Mouse (Mus musculus) right cerebral cortex, postnatal 14 days (tissue): ENCODE results near the gene Fscn2.

Experiments used
- DNase-seq: peaks from one replicate; pipeline ENCODE4 v3.0.0; 2022

The Fscn2 gene

GRCm38 (mm10) chr11:120361295-120361694 is at the start of gene Fscn2:
Gene Fscn2, plus strand, starts transcription at chr11:120361534.
- DNase-seq: no peak

GRCm38 (mm10) chr11:120311561-120311960 is 49.8 kb upstream of the Fscn2 start:
- no peak for DNase-seq

DNA sequence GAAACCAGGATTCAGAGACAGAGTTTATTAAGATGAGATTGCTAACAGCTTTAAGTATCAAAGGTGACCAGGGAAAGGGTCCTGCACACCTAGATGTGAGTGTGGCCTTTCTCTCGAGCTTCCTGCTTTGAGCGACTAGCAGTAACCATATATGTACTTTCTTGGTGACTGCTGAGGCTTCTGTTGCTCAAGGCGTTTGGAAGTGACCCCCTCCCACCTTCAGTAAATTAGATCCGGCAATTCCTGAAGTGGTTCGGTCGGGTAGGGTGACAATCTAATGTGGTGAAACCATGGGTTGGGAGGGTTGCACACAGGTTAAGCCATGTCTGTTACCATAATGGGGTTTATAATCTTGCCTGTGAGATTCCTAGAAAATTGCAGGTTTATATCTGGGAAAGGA is 49.3 kb upstream of the Fscn2 start:
- no peak for DNase-seq

DNA sequence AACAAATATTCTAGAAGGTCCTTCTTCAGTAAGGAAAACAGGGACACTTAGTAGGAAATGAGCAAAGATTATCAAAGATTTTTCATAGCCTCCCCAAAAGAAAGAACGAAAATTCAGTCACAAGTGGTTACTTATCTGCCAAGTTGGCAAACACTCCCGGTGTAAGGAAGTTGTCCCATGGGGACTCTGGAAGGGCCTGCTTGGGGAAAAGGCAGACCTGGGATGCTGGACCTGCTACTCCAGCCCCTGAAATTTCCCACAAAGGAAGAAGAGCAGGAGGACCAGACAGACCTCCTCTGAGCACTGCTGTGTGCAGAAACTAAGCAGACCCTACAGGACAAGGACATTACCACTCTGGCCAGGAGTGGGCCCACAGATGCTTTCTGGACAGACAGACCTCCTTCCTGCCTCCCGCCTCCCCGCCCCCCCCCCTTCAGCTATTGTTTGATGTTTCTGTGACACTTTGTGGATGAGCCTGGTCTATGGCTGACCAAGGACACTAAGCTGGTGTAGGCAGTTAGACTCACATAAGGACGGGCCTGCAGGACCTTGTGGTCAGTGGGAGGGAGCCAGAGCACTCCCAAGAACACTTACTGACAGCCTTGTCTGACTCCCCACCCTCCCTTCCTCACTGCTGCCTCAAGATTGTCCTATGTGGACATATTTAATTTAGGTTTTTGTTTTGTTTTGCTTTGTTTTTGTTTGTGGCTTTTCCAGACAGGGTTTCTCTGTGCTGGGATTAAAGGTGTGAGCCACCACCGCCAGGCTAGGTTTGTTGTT is 47.2 kb upstream of the Fscn2 start:
- no peak for DNase-seq

DNA sequence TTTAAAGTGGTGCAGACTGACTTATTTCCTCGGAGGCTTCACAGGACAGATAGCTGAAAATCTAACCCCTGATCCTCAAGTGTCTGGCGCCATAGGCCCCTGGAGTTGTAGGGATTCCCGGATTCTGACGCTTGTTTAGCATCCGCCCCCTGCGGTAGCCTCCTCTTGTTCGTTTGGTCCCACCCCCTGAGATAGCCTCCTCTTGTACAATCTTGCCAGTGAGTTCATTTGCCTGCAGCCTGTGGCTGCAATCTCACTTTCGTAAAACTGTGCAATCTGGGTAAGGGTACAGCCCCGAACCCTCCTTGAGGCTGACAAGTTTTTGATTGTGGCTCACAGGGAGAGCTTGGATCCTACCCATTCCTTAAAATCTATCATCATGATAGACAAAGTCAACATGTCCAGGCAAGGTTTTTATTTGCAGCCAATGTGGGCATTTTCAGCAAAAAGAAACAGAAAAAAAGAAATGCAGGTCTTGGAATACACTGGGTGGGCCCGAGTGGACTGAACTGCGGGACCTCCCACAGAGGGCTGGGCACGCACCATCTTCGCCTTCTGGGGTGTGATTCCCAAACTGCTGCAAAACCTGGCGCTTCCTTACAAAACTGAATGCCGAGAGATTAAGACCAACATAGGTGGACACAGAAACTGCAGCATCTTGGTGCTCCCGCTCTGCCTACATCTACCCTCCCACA is 46.5 kb upstream of the Fscn2 start:
- DNase-seq: no peak

GRCm38 (mm10) chr11:120315416-120315761 is 45.9 kb upstream of the Fscn2 start:
- no peak for DNase-seq

DNA sequence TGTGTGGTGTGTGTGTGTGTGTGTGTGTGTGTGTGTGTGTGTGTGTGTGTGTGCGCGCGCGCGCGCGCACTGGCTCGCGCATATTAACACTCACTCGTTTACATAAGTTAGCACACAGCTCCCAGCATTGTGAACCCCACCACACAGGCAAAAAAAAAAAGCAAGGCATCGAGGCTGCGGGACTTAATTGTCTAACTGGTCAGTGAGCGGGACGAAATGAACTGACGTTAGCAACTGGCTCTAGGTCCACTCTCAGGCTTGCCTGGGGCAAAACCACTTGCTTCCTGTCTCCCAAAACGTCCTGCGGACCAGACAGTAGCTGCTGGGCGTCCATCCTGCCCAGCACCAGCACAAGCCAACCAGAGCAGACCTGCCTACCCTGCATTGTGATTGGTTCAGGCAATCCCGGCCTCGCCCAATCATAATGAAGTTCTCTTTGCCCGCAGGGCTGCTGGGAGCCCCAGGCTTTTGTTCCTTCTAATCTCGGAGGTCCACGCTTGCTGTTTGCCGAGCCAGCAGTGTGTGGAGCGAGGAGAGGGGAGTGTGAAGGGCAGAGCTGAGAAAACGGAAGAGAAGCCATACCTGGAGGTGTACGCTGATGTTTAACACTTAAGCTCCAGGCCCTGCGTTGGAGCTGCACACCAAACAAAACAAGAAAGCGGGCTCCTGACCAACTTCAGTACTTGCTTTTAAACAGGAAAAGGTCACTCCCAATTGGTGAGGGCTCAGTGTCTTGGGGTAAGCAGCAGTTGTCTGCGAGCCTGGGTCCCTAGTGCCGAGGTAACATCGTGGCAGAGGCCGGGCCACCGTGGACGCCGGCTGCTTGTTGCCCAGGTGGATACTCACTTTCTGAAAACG is 45.3 kb upstream of the Fscn2 start:
- DNase-seq: peak; percentile 81

DNA sequence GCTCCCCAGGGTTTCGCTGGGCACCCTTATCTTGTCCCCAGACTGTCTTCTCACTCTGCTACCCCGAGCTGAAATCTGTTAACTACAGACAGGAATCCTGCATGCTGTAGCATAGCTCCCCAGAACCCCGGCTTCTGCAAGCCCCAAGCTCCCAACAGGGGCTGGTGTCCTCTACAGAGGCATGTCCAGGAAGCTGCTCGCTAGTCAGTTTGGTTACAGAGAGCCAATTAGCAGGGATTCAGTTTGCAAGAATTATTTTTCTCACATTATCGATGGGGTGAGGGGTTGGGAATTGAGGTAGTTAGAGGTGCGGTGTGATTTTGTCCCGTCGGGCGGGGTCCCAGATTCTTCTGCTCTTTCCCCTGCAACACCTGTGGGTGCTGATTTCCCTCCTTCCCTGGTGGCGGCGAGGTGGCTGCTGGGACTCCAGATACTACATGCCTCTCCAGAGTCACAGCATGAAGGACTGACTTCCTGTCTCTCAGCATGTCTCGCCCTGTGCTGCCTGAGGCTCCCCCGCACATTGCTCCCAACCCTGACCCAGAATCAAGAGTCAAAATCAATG is 44.6 kb upstream of the Fscn2 start:
- DNase-seq: no peak

DNA sequence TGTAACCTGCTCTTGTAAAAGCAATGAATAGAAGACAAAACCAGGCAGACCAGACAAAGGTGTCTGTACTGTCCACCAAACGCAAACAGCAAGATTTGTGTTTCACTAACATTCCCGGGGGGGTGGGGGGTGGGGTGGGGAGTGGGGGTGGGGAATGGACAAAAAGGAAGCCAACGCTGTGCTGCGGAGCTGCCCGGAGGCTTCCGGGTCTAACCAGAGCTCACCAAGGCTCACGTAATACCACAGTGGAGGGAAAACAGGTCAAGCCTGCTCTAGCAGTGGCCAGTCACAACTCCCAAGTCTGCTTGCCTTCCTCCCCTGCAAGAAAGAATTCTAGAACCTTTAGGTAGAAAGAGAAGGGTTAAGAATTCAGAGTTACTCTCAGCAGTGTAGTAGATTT is 43.9 kb upstream of the Fscn2 start:
- DNase-seq: no peak

GRCm38 (mm10) chr11:120319310-120319709 is 42.0 kb upstream of the Fscn2 start:
- DNase-seq: no peak

- DNase-seq: no peak
Measured at GRCm38 (mm10) chr11:120320156-120320555, 41.2 kb upstream of the Fscn2 start.

DNA sequence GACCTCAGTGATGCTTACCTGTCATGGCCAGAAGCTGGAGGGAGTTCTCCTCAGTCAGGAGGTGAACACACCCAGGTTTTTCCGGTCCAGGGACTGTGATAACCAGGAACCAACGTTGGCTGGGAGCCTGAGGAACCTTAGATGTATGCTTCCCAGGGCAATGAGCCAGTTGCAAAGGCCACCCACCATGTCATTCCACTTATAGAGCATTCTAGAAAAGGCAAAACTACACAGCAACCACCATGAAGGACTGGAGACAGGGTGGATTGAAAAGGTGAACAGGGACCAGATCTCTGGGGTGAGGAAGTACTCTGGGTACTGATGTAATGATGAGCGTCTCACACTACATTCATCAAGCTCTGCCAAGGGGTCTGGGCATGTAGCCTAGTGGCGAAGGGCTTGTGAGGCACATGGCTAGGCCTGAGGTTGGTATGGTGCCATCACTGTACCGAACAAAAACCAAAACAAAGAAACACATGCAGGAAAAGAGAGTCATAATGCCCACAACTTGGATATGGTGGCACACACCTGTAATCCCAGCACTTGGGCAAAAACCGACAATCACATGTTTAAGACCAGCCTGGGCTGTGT is 25.8 kb upstream of the Fscn2 start:
- DNase-seq: no peak

- no peak for DNase-seq
Measured at GRCm38 (mm10) chr11:120337447-120337846, 23.9 kb upstream of the Fscn2 start.

- no peak for DNase-seq
Measured at GRCm38 (mm10) chr11:120338786-120339185, 22.5 kb upstream of the Fscn2 start.

DNA sequence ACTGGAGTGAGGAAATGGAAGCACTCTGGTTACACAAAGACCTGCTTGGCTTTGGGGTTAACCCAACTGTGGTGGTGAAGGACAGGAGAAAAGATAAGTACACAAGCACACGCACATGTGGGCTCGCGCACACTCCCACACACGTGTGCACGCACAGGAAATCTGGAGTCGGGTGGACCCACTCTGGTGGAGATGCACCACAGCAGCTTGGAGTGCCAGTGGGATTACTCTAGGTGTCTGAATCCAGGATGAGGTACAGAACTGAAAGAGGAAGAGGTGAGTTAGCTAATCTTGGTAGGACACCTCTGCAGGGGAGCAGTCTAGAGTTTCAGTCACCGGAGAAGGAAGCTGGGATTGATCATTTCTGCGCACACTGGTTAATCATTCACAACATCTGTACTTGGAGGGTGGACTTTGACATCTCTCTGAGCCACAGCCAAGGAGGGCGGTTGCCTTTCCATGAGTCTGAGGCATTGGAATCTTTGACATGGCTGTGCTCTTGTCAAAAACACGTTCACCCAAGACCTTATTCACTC is 21.3 kb upstream of the Fscn2 start:
- DNase-seq: no peak

DNA sequence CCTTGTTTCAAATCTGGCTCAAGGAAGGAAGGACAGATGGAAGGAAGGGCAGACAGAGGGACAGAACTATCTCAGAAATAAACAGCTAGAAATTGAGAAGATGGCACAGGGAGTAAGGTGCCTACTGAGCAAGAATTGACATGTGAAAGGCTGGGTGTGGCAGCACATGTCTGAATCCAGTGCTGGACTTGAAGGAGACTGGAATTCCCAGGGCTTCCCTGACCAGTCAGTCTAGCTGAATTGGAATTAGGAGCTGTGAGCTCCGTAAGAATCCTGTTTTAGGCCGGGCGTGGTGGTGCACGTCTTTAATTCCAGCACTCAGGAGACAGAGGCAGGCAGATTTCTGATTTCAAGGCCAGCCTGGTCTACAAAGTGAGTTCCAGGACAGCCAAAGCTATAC is 19.7 kb upstream of the Fscn2 start:
- DNase-seq: no peak

GRCm38 (mm10) chr11:120342656-120343160 is 18.6 kb upstream of the Fscn2 start:
- no peak for DNase-seq

- no peak for DNase-seq
Measured at GRCm38 (mm10) chr11:120343519-120344309, 17.6 kb upstream of the Fscn2 start.

DNA sequence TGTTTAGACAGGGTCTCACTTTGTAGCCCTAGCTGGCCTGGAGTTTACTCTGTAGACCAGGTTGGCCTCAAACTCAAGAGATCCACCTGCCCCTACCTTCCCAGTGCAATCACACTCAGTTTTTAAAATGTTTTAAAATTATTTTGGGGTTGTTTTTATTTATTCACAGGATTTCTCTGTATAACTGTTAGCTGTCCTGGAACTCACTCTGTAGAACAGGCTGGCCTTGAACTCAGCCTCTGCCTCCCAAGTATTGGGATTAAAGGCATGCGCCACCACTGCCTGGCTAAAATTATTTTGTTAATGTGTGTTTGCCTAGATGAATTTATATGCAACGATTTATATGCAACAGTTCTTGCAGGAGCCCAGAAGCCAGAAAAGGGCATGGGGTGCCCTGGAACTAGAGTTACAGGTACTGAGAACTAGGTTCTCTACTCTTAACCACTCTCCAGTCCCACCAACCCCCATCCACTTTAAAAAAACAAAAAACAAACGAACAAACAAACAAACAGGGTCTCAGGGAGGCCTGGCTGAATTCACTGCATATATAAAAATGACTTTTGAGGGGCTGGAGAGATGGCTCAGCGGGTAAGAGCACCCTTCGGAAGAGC is 16.9 kb upstream of the Fscn2 start:
- no peak for DNase-seq

DNA sequence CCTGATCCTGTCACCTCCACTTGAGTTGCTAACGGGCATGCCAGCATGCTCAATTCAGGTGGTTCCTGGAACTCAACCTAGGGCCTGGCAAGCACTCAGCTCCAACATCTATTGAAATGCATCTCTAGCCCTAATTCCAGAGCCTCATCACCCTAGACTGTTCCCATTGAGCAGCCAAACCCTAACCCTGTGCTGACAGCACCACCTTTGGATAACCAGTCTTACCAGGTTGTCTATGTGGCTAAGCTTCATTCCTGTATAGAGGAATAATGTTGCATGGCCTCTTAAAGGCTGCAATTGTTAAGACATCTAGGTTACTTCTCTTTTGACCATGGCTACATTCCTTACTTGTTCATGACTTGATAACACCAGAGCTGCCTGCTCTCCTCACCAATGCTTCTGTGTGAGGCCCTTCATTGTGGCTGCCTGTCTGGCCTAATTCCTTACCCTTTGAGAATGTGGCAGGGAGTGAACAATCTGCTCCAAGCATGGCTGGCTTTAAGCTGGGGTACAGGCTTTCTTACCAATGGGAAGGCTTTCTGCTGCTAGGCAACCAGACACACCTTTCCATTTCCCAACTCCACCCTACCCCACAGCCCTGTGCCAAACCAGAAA is 16.2 kb upstream of the Fscn2 start:
- no peak for DNase-seq
